Mouse (Mus musculus) layer of hippocampus, postnatal 36 days (tissue): ENCODE data around the gene Gm44965. TPM values are rescaled to one million over a fixed set of nuclear protein-coding genes. Genes with fewer than 3 reads are reported as not detected.

ENCODE experiments used
- DNase-seq, 2 experiments: peaks; one replicate each; pipeline ENCODE4 v3.0.0; 2022
- total RNA-seq, 2 experiments: library from RNA; stranded (reverse); gene quantifications; 2 replicates each; pipeline ENCODE4 v1.2.3; 2021

The Gm44965 gene
- total RNA-seq, 2 experiments from 2014 or later = not detected

- DNase-seq = peak; percentile 56 to 70
These were observed 33.2 kb downstream of the Gm44965 start for GRCm38 (mm10) chr6:48626984-48627383.

DNA sequence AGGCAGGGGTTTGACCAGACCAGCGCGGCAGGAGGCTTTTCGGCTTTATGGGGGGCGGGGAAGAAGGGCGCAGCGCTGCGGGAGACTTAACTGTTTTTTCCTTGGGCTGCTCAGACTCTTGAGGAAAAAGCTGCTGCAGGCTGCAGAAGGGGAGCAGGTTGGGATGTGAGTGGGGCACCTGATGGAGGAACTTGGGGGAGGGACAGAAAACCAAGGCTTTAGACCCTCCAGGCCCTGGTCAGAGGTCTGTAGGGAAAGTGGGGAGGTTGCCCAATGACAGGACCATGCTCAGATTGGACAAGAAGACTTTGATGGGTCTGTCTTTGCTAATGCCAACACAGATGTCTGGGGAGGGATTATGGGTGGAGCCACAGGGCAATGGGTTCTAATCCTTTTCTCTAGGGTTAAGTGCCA, 33.8 kb downstream of the Gm44965 start:
- DNase-seq = no peak

DNA sequence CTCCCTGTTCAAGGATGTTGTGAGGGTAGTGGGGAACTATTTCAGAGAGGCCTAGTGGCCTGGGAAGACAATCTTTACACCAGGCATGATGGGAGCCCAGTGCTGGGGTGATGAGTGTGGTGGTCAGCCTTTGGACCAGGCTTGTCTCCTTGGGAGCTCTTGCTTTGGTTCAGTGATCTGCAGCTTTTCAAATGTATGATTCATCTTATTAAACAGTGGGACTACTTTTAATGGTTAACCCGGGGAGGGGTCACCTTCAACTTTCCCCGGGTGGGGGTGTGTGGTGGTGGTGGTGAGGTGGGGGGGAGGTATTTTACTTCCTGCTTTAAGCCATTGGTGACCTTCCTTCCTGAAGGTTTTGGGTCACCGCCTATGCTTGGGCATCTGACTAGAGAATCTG, 34.6 kb downstream of the Gm44965 start:
- DNase-seq = no peak

DNA sequence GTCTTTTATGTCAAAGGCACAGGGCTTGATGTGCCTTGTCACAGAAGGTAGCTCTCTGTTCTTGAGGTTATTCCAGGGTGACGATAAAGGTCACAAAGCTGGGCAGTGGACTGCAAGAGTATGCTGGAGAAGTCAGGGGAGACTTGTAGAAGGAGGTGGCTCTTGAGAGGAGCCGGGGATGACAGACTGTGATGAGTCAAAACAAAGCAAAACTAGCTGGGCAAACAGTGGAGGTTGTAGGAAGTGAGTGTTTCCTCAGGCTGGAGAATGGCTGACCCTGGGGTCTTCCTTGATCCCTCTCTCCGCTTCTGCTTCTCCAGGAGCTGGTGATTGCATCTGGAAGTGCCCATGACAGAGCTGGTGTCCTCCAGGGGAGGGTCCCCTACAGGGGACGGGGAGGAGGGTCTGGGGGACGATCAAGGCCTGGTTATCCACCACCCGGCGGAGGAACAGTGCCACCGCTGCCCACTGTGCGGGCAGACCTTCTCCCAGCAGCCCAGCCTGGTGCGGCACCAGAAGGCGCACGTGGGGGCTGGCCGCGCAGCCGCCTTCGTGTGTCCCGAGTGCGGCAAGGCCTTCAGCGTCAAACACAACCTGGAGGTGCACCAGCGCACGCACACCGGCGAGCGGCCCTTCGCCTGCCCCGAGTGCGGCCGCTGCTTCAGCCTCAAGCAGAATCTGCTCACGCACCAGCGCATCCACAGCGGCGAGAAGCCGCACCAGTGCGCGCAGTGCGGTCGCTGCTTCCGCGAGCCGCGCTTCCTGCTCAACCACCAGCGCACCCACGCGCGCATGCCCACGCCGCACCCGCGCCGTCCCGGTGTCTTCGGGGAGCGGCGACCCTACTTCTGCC, 35.3 kb downstream of the Gm44965 start:
- DNase-seq = peak; percentile 64 to 67

DNA sequence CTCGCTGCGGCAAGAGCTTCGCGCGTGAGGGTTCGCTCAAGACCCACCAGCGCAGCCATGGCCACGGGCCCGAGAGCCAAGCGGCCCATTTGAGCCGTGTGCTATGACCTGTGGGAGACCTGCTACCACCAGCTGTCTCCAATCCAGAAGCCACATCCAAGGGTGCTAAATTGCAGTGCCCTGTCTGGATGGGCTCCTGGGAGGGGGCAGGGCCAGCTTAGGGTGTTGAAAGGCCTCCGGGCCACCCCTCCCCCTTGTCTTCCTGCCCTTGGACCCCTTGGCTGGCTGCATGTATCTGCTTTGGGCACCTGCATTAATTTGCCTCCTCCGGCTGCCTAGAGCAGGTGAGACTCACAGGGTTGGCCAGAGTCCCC, 35.9 kb downstream of the Gm44965 start:
- DNase-seq = no peak

GRCm38 (mm10) chr6:48630831-48631230, 37.1 kb downstream of the Gm44965 start:
- DNase-seq = no peak

- DNase-seq = no peak
These were observed 41.4 kb downstream of the Gm44965 start for GRCm38 (mm10) chr6:48635105-48635504.

- no peak for DNase-seq
These were observed 42.8 kb downstream of the Gm44965 start for GRCm38 (mm10) chr6:48636515-48636914.

DNA sequence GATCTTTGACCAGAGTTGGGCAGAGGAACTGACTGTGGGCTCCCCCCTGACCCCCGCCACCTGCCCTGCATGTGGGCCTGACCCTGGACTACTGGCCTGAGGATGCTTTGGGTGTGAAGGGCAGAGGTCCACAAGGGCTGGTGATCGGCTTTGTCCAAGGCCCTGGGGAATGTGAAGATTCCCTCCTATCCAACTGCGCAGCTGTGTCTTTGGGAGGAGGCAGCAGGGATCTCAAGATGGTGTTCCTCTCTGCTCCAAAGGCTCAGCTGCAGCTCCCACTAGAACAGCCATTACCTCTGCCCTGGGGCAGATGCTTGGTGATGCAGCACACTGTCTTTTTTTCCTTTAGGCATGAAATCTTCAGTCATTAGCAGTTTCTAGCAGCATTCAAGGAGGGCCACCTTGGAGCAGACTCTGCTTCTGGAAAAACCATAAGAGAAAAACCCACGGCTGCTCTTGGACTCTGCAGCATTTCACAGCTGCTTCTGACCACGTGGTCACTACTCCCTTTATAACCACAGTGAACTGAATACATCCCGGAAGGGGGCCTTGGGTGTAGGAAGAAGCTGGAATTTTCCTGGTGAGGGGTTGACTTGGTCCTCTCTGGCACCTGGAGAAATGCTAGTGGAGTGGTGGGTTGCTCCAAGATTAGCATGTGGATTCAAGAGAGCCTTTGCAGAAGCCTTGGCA, 44.2 kb downstream of the Gm44965 start:
- no peak for DNase-seq

DNA sequence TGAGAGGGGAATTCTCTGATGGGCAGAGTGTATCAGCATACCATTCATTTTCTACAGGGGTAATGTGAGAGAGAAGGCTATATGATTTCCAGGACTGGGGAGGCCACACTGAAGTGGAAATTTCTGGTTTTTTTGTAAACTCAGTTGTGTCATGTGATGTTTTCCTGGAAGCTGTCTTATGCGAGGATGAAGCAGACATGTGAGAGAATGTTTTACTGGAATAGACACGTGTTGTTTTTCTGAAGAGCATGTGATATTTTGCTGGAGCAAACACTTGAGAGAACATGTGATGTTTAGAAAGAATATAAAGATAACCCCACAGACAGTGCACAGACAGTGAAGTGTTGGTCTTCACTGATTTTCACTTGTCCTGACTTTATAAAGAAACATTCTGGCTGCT, 44.8 kb downstream of the Gm44965 start:
- DNase-seq = no peak

- DNase-seq = no peak
These were observed 47.6 kb downstream of the Gm44965 start for GRCm38 (mm10) chr6:48641391-48641790.

DNA sequence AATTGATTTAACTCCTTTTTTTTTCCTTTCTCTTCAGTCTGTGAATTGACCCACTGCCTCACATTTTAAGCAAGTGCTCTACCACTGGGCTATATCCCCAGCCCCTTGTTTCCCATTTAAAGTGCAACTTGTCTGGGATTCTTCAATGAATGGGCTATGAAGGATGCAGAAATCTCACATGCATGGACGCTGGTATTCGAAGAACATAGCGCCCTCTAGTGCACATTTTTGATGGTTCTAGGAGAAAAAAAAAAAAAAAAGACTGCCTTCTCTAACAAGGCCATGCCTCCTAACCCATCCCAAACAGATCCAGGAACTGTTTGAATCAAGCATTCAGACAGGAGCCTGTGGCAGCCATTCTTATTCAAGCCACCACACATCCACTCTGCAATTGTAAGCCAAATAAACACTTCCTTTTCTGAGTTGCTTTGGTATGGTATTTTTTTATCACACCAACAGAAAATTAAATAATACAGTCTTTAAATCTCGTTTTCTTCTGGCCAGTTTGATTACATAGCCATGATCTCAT, 49.1 kb downstream of the Gm44965 start:
- no peak for DNase-seq

DNA sequence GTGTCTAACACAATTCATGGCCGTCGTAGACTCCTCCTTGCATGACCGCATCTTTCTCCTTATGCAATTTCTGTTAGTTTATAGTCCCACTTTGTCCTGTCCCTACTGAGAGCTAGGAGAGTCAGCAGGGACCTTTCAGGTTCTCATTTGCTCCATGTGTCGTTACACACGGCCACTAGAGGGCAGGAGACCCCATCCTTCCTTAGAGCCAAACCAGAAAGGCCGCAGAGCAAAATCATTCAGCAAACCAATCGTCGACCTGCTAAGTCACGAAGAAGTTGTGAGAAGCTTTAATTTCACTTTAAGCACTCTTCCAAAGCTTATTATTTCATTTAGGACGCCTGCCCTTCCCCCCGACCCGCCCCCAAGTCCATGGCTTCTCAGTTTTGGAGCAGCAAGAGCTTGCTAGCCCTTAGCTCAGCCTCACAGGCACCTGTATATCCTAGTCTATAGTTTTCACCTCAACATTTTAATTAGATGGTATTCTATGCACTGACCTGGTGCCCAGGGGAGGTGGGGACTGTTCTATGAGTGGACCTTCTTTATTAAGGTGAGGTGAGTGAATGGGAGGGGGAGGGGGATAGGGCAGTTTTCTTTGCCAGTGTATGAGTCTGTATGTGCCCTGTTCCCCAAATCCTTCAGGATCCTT, 52.0 kb downstream of the Gm44965 start:
- DNase-seq = peak; percentile 42 to 56

DNA sequence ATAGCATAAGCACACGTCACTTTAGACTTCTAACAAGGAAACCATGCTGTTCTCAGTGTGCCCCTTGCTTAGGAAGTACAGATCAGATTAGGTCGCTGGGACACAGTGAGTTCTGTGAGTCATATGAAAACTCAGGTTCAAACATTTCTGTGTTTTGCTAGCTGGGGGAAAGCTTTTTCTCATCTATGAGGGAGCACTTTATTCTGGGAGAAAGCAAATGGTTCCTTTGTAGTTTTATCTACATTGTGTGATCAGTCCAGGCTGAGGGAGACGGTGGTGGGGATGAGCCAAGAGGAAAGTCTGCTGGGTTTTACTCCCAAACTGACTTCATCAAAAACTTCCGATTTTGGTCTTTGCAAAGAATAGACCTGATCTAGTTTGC, 52.6 kb downstream of the Gm44965 start:
- no peak for DNase-seq

DNA sequence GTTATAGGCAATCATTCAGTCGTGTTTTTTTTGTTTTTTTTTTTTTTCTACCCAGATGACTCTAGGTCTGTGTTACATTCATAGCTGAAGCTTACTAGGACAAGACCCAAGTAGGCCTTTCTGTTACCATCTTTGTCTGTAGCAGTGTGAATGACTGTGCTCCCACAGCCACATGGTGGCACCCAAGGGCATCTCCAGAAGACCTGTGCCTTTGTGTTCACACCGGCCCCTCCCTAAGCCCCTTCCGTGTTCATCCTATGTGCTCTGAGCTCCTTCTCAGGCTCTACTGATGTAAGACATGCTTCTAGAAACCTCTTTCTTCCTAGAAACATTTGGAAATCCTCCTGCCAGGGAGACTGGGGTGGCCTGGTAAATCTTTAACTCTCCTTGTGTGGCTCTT, 53.3 kb downstream of the Gm44965 start, which contains the start of gene Gimap8:
Gene Gimap8 (plus strand): TSS at position 240 of the 400 bp plus-strand sequence.
- no peak for DNase-seq

GRCm38 (mm10) chr6:48647611-48648010, 53.9 kb downstream of the Gm44965 start:
- no peak for DNase-seq

- no peak for DNase-seq
These were observed 55.0 kb downstream of the Gm44965 start for GRCm38 (mm10) chr6:48648779-48649178.

DNA sequence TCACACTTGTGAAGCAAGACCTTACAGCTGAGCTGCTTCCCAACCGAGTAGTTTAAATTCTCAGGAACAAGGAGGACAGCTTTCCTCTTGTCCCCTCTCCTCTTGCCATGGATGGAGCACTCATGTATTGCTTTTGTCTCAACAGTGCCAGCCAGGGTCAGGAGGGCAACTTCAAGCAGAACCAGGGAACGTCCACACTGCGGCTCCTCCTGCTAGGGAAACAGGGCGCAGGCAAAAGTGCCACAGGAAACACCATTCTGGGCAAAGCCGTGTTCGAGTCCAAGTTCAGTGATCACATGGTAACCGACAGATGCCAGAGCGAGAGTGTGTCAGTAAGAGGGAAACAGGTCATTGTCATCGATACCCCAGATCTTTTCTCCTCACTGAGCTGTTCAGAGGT, 56.3 kb downstream of the Gm44965 start:
- no peak for DNase-seq

DNA sequence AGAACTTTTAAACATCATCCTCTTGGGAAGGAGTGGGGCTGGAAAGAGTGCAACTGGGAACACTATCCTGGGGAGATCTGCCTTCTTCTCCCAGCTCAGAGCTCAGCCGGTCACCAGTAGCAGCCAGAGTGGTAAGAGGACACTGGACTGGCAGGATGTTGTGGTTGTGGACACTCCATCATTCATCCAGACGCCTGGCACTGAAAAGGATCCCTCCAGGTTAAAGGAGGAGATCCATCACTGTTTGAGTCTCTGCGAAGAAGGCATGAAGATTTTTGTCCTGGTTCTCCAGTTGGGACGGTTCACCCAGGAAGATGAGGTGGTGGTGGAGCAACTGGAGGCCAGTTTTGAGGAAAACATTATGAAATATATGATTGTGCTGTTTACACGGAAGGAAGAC, 65.0 kb downstream of the Gm44965 start:
- DNase-seq = no peak

- no peak for DNase-seq
These were observed 71.0 kb downstream of the Gm44965 start for GRCm38 (mm10) chr6:48664750-48665149.

DNA sequence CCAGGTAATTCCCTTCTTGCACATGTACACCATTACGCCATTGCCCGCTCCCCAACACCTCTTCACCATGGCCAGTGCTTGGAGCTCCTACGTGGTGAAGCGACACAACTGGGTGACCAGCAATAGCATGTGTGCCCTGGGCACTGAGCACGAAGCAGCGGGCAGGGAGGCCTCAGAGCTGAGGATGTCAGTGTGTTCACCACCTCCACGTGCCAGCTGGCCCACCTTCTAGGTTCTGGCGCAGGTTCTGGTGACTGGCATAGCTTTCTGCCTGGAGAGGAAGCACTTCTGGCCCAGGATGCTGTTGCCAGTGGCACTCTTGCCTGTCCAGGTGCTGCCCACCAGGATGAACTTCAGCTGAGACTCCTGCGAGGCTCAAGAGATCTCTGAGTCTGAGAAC, 71.7 kb downstream of the Gm44965 start:
- DNase-seq = no peak

GRCm38 (mm10) chr6:48666159-48666586, 72.4 kb downstream of the Gm44965 start:
- DNase-seq = no peak

DNA sequence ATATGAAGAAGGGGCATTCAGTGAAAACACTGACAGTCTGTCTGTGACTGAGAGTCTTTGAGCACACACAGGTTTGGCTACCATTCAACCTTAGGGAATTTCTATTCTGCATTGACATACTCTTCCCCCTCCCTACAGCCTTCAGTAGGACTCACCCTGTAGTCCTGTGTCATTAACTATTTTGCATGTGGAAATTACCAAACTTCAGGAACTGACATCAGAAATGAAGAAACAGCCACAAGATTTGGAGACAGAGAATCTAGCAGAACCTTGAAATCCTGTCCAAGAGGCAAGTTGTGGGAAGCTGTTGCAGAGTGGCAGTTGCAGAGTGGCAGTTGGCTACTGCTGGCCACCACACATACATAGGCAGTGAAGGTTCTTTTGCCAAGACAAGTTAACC, 74.3 kb downstream of the Gm44965 start:
- DNase-seq = no peak
